Mouse (Mus musculus): Measurements from ENCODE around the gene Serpinb9d. TPM values are rescaled to one million over a fixed set of nuclear protein-coding genes. Genes with fewer than 3 reads are reported as not detected.
"Not testable (repeated sequence)": the region's sequence is repeated elsewhere in the genome, so short reads cannot be mapped to it uniquely, and the experiment has no call there.

Serpinb9d gene
- polyA plus RNA-seq (2016; fragmentation: Nextera tagmentation; extraction: Ambion mirVana), result not detected in 2 replicates

DNA sequence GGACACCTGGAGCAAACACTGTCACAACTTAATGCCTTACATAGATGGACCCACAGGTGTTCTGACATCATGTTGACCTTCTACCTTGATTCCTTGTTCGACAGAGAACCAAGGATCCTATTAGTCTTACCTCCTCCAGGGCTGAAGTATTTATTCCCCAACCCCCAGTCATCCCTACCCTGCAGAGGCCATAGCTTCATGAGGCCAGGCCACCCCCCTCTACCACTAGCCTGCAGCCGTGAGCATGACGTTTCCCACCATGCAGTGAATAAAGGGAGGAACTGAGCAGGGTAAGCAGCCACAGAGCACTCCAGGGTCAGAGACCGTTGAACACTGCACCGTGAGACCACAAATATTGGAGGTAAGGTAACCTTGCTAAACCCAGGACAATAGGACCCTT is at the start of gene Serpinb9d:
Serpinb9d (plus strand) TSS at position 301 of the 400 bp plus-strand sequence.
- WGBS, result 87% methylated on average over 5 of the region's 5 CpGs
- no peaks in the 10 kb centered on the region for H3K27me3 ChIP-seq (replicated peaks; ENCODE audit: low read depth, poor library complexity, severe bottlenecking)
- no peaks in the 10 kb centered on the region for H3K9me3 ChIP-seq
- no peak within 1 kb of the TSS for H3K27ac ChIP-seq (replicated peaks)
- H3K4me3 ChIP-seq, result no peak within 1 kb of the TSS
- no peaks in the 10 kb centered on the region for H3K4me1 ChIP-seq
- DNase-seq (ENCODE audit: low spot score), result no peak
- H3K36me3 ChIP-seq (replicated peaks), result no peaks in the 10 kb centered on the region

DNA sequence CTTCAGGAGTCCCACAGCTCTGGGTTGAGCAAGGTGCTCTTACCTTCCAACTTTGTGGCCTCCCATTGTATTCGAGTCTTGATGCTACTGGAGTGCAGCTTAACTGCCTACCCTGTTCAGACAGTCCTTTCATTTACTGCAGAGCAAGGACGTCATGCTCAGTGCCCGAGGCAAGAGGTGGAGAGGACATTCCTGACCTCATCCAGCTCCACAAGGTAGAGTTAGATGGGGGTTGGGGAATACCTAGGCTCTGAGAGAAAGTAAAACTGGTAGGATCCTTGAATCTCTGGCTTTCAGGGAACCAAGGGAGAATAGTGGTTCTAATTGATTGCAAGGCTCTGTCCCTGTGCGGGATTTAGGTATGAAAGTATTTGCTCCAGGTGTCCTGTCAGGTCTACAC is 33.1 kb upstream of the Serpinb9d start, which contains the start of gene Serpinb9c:
Serpinb9c (minus strand) TSS at position 101 of the 400 bp plus-strand sequence.
- no peak for DNase-seq (ENCODE audit: low spot score)
- Histone ChIP-seq H3K36me3 (replicated peaks) (no peaks in the 10 kb centered on the region), H3K27me3 (replicated peaks; ENCODE audit: low read depth, poor library complexity, severe bottlenecking) (no peaks in the 10 kb centered on the region), H3K4me3 (no peak within 1 kb of the TSS), H3K9me3 (peaks cover 7% of the 10 kb centered on the region; the same call in 1 of the 2 replicates), H3K27ac (replicated peaks) (no peak within 1 kb of the TSS), H3K4me1 (no peaks in the 10 kb centered on the region)
- 75% methylated on average over 4 of the region's 4 CpGs for WGBS

DNA sequence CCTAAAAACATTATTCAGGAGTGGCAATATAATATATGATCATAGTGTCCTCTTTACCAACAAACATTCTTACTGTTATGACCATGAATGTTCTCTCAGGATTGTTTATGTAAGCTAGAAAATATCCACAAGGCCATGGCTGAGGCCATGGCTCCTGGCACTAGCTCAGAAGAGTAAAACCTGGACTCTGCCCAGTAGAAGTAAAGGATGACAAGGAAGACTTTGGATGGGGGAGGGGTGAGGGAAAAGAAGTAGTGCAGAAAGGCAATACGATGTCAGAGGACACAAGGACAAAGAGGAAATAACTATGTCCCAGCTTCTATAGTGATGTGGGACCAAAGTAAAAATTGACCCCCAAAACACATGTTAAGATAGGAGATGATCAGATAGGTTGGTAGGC is 2.3 kb upstream of the Serpinb9d start:
- not testable (repeated sequence) for H3K9me3 ChIP-seq; H3K27ac ChIP-seq (replicated peaks); H3K4me3 ChIP-seq; H3K4me1 ChIP-seq; DNase-seq (ENCODE audit: low spot score); H3K36me3 ChIP-seq (replicated peaks); H3K27me3 ChIP-seq (replicated peaks; ENCODE audit: low read depth, poor library complexity, severe bottlenecking)
- 90% methylated on average over 1 of the region's 1 CpGs for WGBS

DNA sequence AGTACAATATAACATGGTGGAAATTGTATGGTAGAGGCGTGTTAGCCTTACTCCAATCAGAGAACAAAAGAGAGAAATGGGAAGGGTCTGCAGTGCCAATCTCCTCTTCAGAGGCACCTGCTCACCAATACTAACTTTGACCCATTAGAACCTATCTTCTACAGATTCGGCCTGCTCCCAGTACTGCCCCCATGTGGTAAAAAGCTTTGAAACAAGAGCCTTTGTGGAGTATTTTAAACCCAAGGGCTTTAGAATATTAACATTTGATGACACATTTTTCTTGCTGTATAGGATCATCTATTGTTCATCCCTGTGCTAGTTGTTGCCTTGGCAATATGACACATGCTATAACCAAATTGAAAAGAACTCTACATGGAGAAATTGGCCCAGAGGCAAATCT is 7.0 kb downstream of the Serpinb9d start:
- no peaks in the 10 kb centered on the region; the same call in 1 of the 2 replicates for H3K9me3 ChIP-seq
- H3K36me3 ChIP-seq (replicated peaks), result no peaks in the 10 kb centered on the region
- WGBS, result 65% methylated on average over 2 of the region's 2 CpGs

DNA sequence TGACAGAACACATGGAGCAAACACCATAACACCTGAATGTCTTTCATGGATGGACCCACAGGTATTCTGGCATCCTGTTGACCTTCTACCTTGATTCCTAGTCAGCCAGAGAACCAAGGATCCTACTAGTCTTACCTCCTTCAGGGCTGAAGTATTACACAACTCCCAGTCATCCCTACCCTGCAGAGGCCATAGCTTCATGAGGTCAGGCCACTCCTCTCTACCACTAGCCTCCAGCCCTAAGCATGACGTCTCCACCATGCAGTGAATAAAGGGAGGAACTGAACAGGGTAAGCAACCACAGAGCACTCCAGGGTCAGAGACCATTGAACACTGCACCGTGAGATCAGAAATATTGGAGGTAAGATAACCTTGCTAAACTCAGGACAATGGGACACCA is 56.6 kb downstream of the Serpinb9d start, which contains the start of gene Serpinb9e:
Serpinb9e (plus strand) TSS at position 301 of the 400 bp plus-strand sequence.
- H3K36me3 ChIP-seq (replicated peaks); H3K4me3 ChIP-seq; H3K27me3 ChIP-seq (replicated peaks; ENCODE audit: low read depth, poor library complexity, severe bottlenecking); DNase-seq (ENCODE audit: low spot score); H3K4me1 ChIP-seq; H3K27ac ChIP-seq (replicated peaks): not testable (repeated sequence)
- peaks cover 12% of the 10 kb centered on the region; the same call in 1 of the 2 replicates for H3K9me3 ChIP-seq
- WGBS, result 89% methylated on average over 2 of the region's 2 CpGs

More for the DNA sequence above, 7.0 kb downstream of the Serpinb9d start:
- H3K4me3 ChIP-seq, result no peak overlapping the region
- no peaks in the 10 kb centered on the region for H3K27me3 ChIP-seq (replicated peaks; ENCODE audit: low read depth, poor library complexity, severe bottlenecking)
- no peak overlapping the region for H3K27ac ChIP-seq (replicated peaks)
- H3K4me1 ChIP-seq, result no peaks in the 10 kb centered on the region
- no peak for DNase-seq (ENCODE audit: low spot score)

Other genes with a start within 250 kb of the Serpinb9d start
- gene Serpinb6b, start 227.8 kb upstream of the Serpinb9d start, polyA plus RNA-seq (2016; fragmentation: Nextera tagmentation; extraction: Ambion mirVana), result 1.1 and 1.7 TPM in 2 replicates
- gene Serpinb9, start 189.7 kb upstream of the Serpinb9d start, polyA plus RNA-seq (2016; fragmentation: Nextera tagmentation; extraction: Ambion mirVana), result 1.4 TPM in 2 replicates
- not detected in 2 replicates for gene Serpinb9b, start 165.5 kb upstream of the Serpinb9d start, polyA plus RNA-seq (2016; fragmentation: Nextera tagmentation; extraction: Ambion mirVana)
- gene Serpinb1b, start 114.4 kb upstream of the Serpinb9d start, polyA plus RNA-seq (2016; fragmentation: Nextera tagmentation; extraction: Ambion mirVana), result 0.28 and 0.59 TPM in 2 replicates
- gene Serpinb9c, start 33.2 kb upstream of the Serpinb9d start, polyA plus RNA-seq (2016; fragmentation: Nextera tagmentation; extraction: Ambion mirVana), result not detected in 2 replicates
- not detected in 2 replicates for gene Serpinb9e, start 56.7 kb downstream of the Serpinb9d start, polyA plus RNA-seq (2016; fragmentation: Nextera tagmentation; extraction: Ambion mirVana)
- gene Serpinb9f, start 131.1 kb downstream of the Serpinb9d start, polyA plus RNA-seq (2016; fragmentation: Nextera tagmentation; extraction: Ambion mirVana), result not detected in 2 replicates
- not detected in 2 replicates for gene Gm11397, start 202.8 kb downstream of the Serpinb9d start, polyA plus RNA-seq (2016; fragmentation: Nextera tagmentation; extraction: Ambion mirVana)